Mouse (Mus musculus): ENCODE measurements around the gene Vmn2r110.

- TF ChIP-seq NELFE (IDR thresholded peaks at IDR 0.05; ENCODE audit: low read depth, low read length), result no peak
- no peak for TF ChIP-seq NRF1 (IDR thresholded peaks at IDR 0.05; ENCODE audit: insufficient read depth, low read depth, low read length, poor library complexity, severe bottlenecking)
- no peak for TF ChIP-seq ZKSCAN1 (IDR thresholded peaks at IDR 0.05; ENCODE audit: low read depth, low read length)
- no peak for TF ChIP-seq EP300 (IDR thresholded peaks at IDR 0.05; ENCODE audit: low read depth in 1 of 2, low read length in 2 of 2)
- TF ChIP-seq CTCF (IDR thresholded peaks at IDR 0.05 in 2 of 3, conservative IDR thresholded peaks at IDR 0.05 in 1 of 3; ENCODE audit: control insufficient read depth in 1 of 3, insufficient read depth in 1 of 3, low read depth in 2 of 3, low read length in 3 of 3, poor library complexity in 1 of 3, severe bottlenecking in 1 of 3), result no peak
- TF ChIP-seq POLR2A (IDR thresholded peaks at IDR 0.05; ENCODE audit: control insufficient read depth in 1 of 2, insufficient read depth in 1 of 2, low read depth in 1 of 2, low read length in 2 of 2, poor library complexity in 1 of 2), result no peak
- TF ChIP-seq ZC3H11A (IDR thresholded peaks at IDR 0.05; ENCODE audit: low read depth, low read length), result no peak
- no peak for TF ChIP-seq SMC3 (IDR thresholded peaks at IDR 0.05; ENCODE audit: low read depth, low read length)
- TF ChIP-seq GATA1 (IDR thresholded peaks at IDR 0.05; ENCODE audit: low read depth, low read length), result no peak
- no peak for TF ChIP-seq KAT2A (conservative IDR thresholded peaks at IDR 0.05; ENCODE audit: low read depth, low read length)
- no peak for TF ChIP-seq TCF12 (IDR thresholded peaks at IDR 0.05; ENCODE audit: low read depth, low read length)
Observed at GRCm38 (mm10) chr17:20596323-20596722, at the start of gene Vmn2r110.

Data from MEL (cell line).